Mouse (Mus musculus) heart, adult 18-20 months (tissue): Measurements from ENCODE around the gene Olfr477. TPM values are rescaled to one million over a fixed set of nuclear protein-coding genes. Genes with fewer than 3 reads are reported as not detected.
"Not testable (repeated sequence)": the region's sequence is repeated elsewhere in the genome, so short reads cannot be mapped to it uniquely, and the experiment has no call there.

Source experiments
- DNase-seq, 2 experiments: peaks; one replicate each; pipeline ENCODE4 v3.0.0; 2021 to 2022; ENCODE audit warnings: mixed read lengths in 1 of 2
- long read RNA-seq, 2 experiments: library from polyadenylated mRNA; stranded (forward); transcript quantifications; one replicate each; pipeline ENCODE4 v2.0.0; 2021
- total RNA-seq, 2 experiments: library from RNA; stranded (reverse); gene quantifications; 2 replicates each; pipeline ENCODE4 v1.2.3; 2021

Olfr477 gene
- total RNA-seq: not detected
- long read RNA-seq, experiment 1: 0 reads
- long read RNA-seq, experiment 2: 0 reads

DNA sequence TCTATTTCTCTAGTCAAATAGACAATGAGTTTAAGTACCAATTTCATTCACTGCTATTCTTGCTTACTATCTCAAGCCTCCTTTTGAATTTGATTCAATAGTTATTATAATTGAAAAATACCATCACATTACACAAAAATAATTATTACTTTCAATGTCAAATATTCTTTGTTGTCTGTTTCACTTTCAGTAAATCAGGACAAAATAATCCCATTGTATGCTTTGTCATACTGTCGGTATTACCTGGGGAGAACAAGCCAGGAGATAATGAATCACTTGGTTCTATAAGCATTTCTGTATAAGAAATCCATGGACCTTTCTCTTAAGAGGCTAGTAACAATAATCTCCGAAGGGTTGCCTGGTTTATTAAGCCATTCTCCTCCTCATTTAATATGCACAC is at the start of gene Olfr477:
TSS of gene Olfr477 (plus strand) at position 301 of the 400 bp plus-strand sequence.
- DNase-seq: no peak

DNA sequence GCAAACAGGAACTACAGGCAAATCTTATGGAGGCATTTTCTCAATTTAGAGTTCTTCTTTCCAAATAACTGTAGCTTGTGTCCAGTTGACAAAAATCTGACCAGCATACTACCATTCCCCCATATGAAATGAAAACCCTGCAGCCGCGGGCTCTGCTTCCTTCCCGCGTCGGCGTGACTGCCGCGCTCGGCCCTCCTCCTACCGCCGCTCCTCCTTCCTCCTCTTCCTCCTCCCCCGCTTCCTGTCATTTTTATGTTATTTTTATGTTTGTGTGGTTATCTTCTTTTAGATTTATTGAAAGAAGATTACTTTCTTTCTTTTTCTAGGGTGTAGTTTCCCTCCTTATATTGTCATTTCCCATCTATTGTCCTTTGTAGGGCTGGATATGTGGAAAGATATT is 34.0 kb upstream of the Olfr477 start:
- not testable (repeated sequence) for DNase-seq

DNA sequence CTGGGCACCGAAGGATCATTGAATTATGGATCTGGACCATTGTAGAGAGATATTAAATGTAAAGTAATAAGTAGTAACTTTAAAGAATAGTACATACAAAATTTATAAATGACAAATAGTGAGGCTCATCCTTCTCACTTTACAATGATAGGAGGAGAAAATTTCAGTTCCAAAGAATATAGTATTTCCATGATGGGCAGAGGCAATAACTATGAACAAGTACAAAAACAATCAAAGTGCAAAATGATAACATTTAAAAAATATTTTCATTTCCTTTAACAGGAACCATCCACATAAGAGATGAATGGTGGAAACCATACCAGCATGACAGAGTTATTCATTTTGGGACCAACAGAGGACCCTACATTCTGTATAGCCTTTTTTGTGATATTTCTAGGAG is 32.1 kb upstream of the Olfr477 start, which contains the start of gene Olfr474:
TSS of gene Olfr474 (plus strand) at position 301 of the 400 bp plus-strand sequence.
- DNase-seq: no peak

GRCm38 (mm10) chr7:107964503-107964902 is 22.0 kb upstream of the Olfr477 start, which contains the start of gene Olfr476:
Gene Olfr476, plus strand, starts transcription at chr7:107964803.
- DNase-seq: no peak

GRCm38 (mm10) chr7:108014256-108014655 is 27.8 kb downstream of the Olfr477 start:
- DNase-seq: not testable (repeated sequence)

DNA sequence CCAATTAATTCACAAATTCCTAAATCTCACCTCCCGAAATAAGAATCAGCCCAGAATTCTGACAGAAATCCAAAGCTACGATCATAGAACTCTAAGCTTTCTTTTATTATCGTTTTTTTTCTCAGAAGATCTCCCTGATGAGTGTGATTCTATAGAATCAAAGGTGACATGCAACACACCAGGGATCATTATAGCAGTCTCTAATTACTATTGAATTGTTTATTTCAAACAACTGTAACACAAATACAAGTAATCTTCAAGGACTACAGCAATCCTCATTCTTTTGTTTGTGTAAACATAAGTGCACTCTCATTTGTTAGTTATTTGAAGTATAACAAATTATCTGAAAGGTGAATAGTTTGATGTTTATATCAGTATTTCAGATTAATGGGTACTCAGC is 47.4 kb downstream of the Olfr477 start, which contains the start of gene Olfr478:
TSS of gene Olfr478 (minus strand) at position 101 of the 400 bp plus-strand sequence.
- DNase-seq: no peak

Other genes starting within 250 kb of the Olfr477 start
- not detected for gene Cyb5r2, start 228.7 kb upstream of the Olfr477 start, total RNA-seq
- gene Ovch2, start 185.5 kb upstream of the Olfr477 start, total RNA-seq: not detected
- not detected for gene Olfr467, start 174.4 kb upstream of the Olfr477 start, total RNA-seq
- gene Olfr469, start 161.2 kb upstream of the Olfr477 start, total RNA-seq: not detected
- gene Olfr470, start 139.2 kb upstream of the Olfr477 start, total RNA-seq: not detected
- gene Olfr472, start 88.8 kb upstream of the Olfr477 start, total RNA-seq: not detected
- not detected for gene Olfr473, start 56.2 kb upstream of the Olfr477 start, total RNA-seq
- not detected for gene Olfr474, start 32.0 kb upstream of the Olfr477 start, total RNA-seq
- not detected for gene Olfr476, start 21.9 kb upstream of the Olfr477 start, total RNA-seq
- not detected for gene Olfr478, start 47.3 kb downstream of the Olfr477 start, total RNA-seq
- gene Olfr479, start 64.0 kb downstream of the Olfr477 start, total RNA-seq: not detected
- gene Olfr480, start 80.7 kb downstream of the Olfr477 start, total RNA-seq: not detected
- gene Olfr481, start 93.2 kb downstream of the Olfr477 start, total RNA-seq: not detected
- 1 to 10 TPM in 1 of 2 experiments, under 1 TPM in 1; 0.87 to 1.1 TPM for gene Olfr482, start 110.9 kb downstream of the Olfr477 start, total RNA-seq
- not detected for gene Olfr483, start 114.2 kb downstream of the Olfr477 start, total RNA-seq
- gene Olfr484, start 140.8 kb downstream of the Olfr477 start, total RNA-seq: not detected
- not detected for gene Olfr485, start 173.2 kb downstream of the Olfr477 start, total RNA-seq
- not detected for gene Olfr486, start 186.0 kb downstream of the Olfr477 start, total RNA-seq
- not detected for gene Olfr487, start 227.9 kb downstream of the Olfr477 start, total RNA-seq